Mouse (Mus musculus) brain, embryonic 14.5 days (tissue): Measurements from ENCODE around the gene Celf3.
A peak's percentile ranks its signal among the peaks of the same experiment; 100 is the strongest.

Source experiments
- CTCF ChIP-seq: fragments of 200-500 bp; IDR thresholded peaks from 2 replicates; pipeline ENCODE4 v1.5.1; 2012; ENCODE audit warnings: inconsistent platforms, mild to moderate bottlenecking, moderate library complexity, borderline replicate concordance; ENCODE audit not compliant: insufficient read depth, insufficient read length; ENCODE audit errors: extremely low read depth
- POLR2A ChIP-seq: fragments of 200-500 bp; IDR thresholded peaks from 2 replicates; pipeline ENCODE4 v1.6.1; 2012; ENCODE audit warnings: mild to moderate bottlenecking, inconsistent platforms, borderline replicate concordance; ENCODE audit not compliant: poor library complexity, insufficient read depth, insufficient read length, severe bottlenecking; ENCODE audit errors: extremely low read depth

- peak; percentile 85; the same call in 1 of the 2 replicates for TF ChIP-seq POLR2A
- TF ChIP-seq CTCF, result no peak
These were observed 35.0 kb upstream of the Celf3 start, which contains the start of gene Mrpl9 for GRCm38 (mm10) chr3:94442951-94443596.
